Mouse (Mus musculus): ENCODE data around the gene Uvrag. TPM values are rescaled to one million over a fixed set of nuclear protein-coding genes. Genes with fewer than 3 reads are reported as not detected.

Uvrag gene
- total RNA-seq, 2 experiments from 2014 or later, result 42.4 to 43.1 TPM

GRCm38 (mm10) chr7:99101767-99102593 lies 39.0 kb downstream of the Uvrag start:
- ATAC-seq (ENCODE audit: poor library complexity, severe bottlenecking), result peak; percentile 89

GRCm38 (mm10) chr7:99101076-99101475 lies 39.9 kb downstream of the Uvrag start:
- ATAC-seq (ENCODE audit: poor library complexity, severe bottlenecking), result no peak

- no peak for ATAC-seq (ENCODE audit: poor library complexity, severe bottlenecking)
Measured at GRCm38 (mm10) chr7:99100573-99100972, 40.4 kb downstream of the Uvrag start.

DNA sequence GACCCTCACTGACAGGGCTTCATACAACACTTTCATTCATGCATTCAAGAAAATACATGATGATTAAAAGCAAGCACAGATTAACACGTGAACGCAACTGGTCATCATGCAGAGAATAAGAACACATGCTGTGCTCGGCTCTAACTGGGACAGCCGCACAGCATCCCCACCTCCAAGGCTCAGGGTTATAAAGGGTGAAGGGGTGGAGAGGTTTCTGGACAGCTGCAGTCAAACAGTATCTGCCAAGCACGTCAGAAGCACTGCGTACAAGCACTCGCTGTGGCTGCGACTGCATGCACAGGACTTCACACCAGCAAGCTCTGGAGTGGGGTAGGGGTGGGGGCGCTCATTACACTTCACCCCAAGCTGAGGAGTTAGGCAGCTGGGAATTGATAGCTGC lies 40.9 kb downstream of the Uvrag start:
- no peak for ATAC-seq (ENCODE audit: poor library complexity, severe bottlenecking)

DNA sequence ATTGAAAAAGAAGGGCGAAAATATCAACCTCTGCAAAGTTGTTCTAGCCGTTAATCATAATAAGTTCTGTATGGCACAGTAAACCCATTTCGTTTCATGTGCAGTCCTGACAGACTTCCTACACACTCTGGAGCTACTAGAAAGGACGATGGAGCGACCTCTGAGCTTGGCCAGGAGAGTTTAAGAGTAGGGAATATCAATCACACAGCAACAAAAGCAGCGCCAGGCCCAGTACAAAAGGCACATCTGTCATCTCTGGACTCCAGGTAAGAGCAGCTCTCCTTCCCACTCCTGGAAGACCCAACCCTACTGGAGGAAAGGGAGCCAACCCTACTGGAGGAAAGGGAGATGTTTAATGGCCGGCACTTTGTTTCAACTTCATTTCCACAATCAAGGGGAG lies 43.2 kb downstream of the Uvrag start:
- ATAC-seq (ENCODE audit: poor library complexity, severe bottlenecking), result no peak

GRCm38 (mm10) chr7:99097128-99097527 lies 43.8 kb downstream of the Uvrag start:
- ATAC-seq (ENCODE audit: poor library complexity, severe bottlenecking), result no peak

DNA sequence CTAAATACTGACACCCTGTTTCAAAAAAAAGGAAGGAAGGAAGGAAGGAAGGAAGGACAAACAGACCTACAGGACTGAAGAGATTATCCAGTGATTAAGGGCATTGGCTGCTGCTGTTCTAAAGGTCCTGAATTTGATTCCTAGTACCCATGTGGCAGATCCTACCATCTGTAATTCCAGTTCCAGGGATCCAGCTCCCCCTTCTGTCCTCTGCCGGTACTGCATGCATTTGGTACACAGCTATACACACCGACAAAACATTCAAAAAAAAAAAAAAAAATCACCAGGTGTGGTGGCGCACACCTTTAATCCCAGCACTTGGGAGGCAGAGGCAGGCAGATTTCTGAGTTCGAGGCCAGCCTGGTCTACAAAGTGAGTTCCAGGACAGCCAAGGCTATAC lies 45.8 kb downstream of the Uvrag start:
- ATAC-seq (ENCODE audit: poor library complexity, severe bottlenecking), result peak; percentile 58

- ATAC-seq (ENCODE audit: poor library complexity, severe bottlenecking), result no peak
Measured at GRCm38 (mm10) chr7:99094336-99094735, 46.6 kb downstream of the Uvrag start.

DNA sequence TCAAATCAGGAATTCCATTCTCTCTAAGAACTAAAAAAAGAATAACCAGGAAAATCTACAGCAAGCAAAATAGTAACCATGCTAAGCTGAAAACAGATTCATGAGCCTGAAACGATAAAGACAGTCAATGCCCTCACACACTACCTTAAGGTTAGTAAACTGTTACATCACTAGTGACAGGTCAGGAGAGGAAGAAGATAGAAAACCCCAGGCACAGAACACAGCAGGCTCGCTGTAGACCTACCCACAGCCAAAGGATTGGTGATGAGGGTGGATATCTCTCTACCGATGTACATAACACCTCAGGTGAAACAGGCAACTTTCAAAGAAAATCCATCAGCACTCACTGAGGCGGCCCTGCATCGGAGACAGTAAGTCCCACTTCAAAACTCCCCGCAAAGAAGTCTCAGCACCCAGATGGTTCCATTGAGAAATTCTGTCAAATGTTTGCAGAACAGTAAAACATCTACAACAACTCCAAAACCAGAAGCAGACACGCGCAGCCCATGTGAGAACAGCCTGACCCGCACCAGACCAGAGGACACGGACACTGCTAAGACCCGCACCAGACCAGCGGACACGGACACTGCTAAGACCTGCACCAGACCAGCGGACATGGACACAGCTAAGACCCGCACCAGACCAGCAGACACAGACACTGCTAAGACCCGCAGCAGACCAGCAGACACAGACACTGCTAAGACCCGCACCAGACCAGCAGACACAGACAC lies 48.9 kb downstream of the Uvrag start:
- ATAC-seq (ENCODE audit: poor library complexity, severe bottlenecking), result no peak

GRCm38 (mm10) chr7:99089716-99090115 lies 51.2 kb downstream of the Uvrag start:
- no peak for ATAC-seq (ENCODE audit: poor library complexity, severe bottlenecking)

- ATAC-seq (ENCODE audit: poor library complexity, severe bottlenecking), result peak; percentile 61
Measured at GRCm38 (mm10) chr7:99088576-99089346, 52.2 kb downstream of the Uvrag start.

DNA sequence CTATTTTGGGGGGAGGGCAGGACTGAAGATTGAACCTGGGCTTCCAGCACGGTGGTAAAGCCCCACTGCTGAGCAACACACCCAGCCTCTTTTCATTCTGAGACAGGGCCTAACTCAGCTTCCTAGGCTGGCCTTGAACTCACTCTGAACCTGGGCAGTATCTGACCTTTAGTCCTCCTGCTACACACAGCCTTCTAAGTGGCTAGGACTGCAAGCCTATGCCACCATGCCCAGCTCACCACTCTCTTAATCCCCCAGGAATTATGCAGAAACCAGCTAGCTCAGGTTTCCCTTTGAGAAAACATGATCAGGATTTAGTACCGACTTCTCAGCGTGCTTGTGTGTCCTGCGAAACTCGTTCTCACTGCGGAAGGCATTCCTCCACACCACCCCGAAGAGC lies 53.4 kb downstream of the Uvrag start:
- ATAC-seq (ENCODE audit: poor library complexity, severe bottlenecking), result no peak

GRCm38 (mm10) chr7:99086646-99087443 lies 54.1 kb downstream of the Uvrag start:
- peak; percentile 60 for ATAC-seq (ENCODE audit: poor library complexity, severe bottlenecking)

DNA sequence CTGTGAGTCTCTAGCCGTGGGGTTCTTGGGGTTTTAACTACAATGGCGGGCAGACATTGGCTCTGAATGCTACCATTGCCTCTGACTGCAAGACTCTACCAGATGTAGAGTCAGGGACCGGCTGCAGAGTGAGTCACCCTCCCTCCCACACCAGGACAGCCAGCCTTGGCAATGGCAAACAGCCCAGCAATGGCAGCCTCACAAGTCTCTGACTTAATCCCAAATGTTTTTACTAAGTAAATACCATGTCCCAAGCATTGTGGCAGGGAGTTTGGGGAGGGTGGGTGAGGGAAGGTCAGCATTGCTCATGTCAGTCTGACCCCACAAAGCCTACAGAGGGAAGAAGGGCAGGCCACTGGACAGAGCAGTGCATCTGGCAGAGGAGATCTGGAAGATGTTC lies 55.7 kb downstream of the Uvrag start:
- no peak for ATAC-seq (ENCODE audit: poor library complexity, severe bottlenecking)

- ATAC-seq (ENCODE audit: poor library complexity, severe bottlenecking), result no peak
Measured at GRCm38 (mm10) chr7:99079522-99079921, 61.4 kb downstream of the Uvrag start.

DNA sequence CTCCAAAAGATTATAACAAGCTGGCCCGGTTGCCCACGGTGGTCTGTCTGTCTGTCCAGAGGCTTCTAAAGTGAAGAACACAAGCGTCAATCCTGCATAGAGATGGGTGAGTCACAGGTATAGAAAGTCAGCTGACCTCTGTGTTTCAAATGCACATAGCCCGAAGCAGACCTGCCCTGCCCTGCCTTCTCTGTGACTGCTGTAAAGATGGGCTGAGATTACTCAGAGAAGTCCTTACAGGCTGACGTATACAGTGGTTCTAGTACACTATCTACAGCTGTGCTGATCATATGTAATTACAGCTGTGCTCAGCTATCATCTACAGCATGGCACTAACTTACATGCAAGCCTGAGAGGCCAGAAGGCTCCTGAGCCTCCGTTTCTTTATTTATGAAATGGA lies 62.1 kb downstream of the Uvrag start:
- no peak for ATAC-seq (ENCODE audit: poor library complexity, severe bottlenecking)

GRCm38 (mm10) chr7:99077234-99077633 lies 63.7 kb downstream of the Uvrag start:
- no peak for ATAC-seq (ENCODE audit: poor library complexity, severe bottlenecking)

DNA sequence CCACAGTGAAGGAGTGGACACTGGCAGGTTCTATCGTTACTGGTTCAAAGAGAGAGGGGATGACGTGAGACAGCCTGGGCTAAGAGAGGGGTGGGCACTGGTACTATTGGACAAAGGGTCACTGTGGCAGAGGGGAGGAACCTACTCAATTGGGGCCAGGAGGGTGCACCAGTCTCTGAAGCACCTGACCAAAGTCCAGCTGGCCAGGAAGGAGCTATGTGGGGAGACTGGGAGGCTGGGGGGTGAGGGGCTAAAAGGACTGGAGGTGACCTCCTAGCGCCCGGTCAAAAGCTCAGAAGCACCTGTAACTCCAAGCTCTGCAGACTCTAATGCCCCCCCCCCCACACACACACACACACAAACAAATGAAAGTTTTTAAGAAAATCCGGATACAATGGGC lies 65.8 kb downstream of the Uvrag start:
- no peak for ATAC-seq (ENCODE audit: poor library complexity, severe bottlenecking)

DNA sequence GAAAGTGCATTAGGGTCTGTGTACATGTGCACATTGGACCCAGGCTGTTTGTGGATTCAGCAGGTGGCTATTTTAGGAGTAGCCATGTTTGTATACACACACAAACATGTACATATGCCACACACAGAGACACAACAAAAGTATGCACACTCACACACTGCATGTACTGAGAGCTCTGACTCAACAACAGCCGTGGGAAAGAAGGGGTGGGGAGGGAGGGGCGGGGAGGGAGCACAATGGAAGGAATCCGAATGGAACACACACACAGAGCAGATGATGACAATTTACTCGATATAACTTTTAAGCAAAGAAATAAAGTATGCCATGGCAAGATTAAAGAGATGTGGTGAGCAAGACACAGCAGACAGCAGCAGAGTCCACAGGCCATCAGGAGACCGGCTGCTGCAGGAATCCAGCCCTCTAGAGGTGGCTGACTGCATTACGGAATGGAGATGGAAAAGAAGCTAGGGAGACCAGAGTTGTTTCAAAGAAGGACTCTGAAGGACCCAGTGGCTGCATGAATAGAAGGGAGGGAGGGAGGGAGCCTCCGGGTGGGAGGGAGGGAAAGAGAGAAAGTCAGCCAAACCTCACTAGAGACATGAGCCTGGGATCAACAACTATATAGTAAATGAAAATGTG lies 67.1 kb downstream of the Uvrag start:
- no peak for ATAC-seq (ENCODE audit: poor library complexity, severe bottlenecking)

DNA sequence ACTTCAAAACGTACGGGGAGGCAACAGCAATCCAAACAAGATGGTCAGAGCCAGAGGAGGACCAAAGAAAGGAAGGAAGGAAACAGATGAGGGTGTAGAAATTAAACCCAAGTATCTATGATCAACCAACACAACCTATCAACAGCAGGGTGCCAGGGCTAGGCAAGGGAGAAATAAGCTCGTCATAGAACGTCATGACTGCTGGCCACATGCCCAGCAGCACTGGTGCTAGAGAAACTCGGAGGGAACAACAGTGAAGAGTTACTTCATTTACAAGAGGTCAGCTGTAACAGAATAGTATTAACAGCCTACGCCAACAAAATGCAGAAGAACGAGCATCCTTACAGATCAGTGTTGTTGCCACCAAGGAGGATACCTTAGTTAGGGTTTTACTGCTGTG lies 73.2 kb downstream of the Uvrag start:
- no peak for ATAC-seq (ENCODE audit: poor library complexity, severe bottlenecking)
